Mouse (Mus musculus) urinary bladder, postnatal 4 days (tissue): ENCODE measurements around the gene Npb.

Experiments
- DNase-seq, 2 experiments: peaks; one replicate each; pipeline ENCODE4 v3.0.0; 2021 to 2022; ENCODE audit warnings: low spot score in 2 of 2

The Npb gene

GRCm38 (mm10) chr11:120631726-120632448 lies 23.6 kb downstream of the Npb start:
- no peak for DNase-seq

GRCm38 (mm10) chr11:120632559-120633519 lies 24.6 kb downstream of the Npb start:
- DNase-seq: peak; percentile 68 to 73

DNA sequence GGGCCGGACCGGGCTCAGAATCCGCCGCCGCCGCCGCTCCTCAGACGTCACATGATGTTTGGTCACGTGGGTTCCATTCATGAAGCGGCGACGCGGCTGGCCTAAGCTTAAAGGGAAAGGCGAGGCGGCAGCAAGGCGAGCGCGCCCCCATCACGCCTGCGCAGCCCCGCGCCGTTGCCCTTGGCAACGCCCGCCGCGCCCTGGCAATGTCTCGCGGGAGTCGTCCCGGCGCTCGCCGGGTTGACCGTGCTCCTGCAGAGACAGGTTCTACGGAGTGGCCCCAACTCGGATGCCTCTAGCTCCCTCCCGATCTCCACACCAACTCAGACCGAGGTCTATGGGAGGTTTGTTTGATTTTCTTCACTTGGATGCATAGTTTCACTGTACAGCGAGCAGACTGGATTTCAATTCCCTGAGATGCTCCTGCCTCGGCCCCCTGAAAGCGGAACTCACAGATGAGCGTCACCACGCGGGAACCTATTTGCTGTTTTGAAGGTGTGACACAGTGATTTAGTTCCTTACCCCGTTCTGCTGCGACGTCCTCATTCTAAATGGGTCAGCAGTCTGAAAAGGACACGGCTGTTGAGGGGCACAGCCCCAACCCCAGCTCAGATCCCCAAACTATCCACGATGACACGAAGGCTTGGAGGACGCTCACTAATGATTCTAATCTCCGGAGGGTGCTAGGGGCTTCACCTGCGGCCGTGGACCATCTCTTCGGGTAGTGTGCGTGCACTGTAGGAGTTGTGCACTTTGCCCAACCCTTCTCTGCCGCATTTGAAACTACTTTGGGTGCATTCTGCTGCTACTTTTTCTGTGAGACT lies 25.5 kb downstream of the Npb start, which contains the start of gene Mafg:
Gene Mafg (minus strand): TSS at position 81 of the 824 bp plus-strand sequence.
- peak; percentile 92 to 95 for DNase-seq

DNA sequence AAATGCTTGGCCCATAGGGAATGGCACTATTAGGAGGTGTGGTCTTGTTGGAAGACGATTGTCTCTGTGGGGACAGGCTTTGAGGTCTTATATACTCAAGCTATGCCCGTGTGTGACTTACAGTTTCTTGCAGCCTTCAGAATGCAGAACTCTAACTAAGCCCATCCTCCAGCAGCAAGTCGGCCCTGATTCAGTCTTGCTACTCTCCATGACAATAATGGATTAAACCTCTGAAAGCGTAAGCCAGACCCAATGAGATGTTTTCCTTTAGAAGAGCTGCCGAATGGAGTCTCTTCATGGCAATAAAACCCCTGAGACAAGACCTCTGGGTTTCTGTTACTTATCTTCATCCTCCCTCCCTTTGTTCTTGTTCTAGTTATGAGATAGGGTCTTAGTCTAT lies 26.5 kb downstream of the Npb start:
- no peak for DNase-seq

DNA sequence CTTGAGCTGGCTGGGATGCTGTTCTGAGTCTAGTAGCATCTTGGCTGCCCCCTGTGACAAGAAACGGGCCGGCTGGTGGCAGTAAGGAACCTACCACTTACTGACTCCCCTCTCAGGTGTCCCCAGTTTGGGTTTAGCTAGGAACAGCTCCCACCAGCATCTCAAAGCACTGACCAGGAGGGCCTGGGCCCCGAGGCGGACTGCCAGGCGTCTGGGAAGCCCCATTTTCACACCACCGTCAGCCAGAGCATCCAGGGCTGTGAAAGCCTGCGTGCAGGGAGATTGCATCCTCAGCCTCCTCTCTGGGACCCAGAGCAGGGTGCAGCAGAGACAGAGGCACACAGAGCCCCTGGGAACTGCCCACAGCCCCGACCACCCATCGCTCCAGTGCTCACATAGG lies 33.0 kb downstream of the Npb start:
- DNase-seq: peak in 1 of 2 experiments; percentile 16

DNA sequence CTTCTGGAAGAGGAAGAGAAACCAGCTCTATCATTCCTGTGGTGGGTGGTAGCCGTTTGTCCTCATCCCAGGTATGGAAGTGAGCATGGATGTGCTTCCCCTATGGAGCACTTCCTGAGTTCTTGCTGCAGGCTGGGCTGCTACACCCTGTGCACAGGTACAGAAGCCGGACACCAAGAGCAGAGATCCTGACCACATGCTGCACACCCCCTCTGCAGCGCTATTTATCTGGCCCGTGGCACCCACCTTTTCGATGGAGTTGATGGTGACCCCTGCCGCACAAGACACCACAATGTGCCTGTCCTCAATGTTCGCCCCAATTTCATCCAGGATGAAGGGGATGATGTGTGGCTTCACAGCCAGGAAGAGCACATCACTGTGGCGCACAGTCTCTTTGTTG lies 33.6 kb downstream of the Npb start:
- no peak for DNase-seq

DNA sequence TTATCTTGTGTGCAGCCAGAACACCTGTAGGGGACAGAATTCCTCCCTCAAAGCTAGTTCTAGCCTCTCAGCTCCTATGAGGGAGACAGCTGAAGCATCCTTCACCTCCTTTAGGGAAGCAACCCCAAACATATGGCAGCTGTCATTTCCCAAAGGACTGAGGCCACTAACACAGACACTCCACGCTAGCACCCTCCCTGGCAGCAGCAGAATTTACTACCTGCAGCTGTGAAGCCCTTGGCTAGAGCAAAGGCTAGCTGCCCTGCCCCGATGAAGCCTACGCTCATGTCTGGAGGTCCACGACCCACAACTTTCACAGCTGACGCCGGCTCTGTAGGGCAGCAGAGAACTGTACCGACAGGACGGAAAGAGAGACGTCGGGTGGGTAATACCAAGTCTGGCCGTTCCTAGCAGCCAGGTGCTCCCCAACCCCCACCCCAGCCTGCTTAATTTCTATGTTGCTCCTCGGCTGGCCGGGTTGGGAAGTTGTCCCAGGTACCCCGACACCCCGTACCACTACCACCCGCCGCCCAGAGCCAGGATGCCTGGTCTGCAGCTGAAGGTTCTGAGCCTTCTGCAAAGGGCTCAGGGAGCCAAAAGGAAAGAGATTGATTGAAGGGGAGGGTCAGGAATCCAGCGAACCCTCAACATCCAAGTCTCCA lies 34.8 kb downstream of the Npb start:
- DNase-seq: peak; percentile 19 to 60

- peak; percentile 90 to 95 for DNase-seq
Measured at GRCm38 (mm10) chr11:120643601-120643987, 35.3 kb downstream of the Npb start, which contains the start of gene Pycr1. Gene Pycr1, minus strand, starts transcription at chr11:120643769.

- no peak for DNase-seq
Measured at GRCm38 (mm10) chr11:120647047-120647830, 39.0 kb downstream of the Npb start.

DNA sequence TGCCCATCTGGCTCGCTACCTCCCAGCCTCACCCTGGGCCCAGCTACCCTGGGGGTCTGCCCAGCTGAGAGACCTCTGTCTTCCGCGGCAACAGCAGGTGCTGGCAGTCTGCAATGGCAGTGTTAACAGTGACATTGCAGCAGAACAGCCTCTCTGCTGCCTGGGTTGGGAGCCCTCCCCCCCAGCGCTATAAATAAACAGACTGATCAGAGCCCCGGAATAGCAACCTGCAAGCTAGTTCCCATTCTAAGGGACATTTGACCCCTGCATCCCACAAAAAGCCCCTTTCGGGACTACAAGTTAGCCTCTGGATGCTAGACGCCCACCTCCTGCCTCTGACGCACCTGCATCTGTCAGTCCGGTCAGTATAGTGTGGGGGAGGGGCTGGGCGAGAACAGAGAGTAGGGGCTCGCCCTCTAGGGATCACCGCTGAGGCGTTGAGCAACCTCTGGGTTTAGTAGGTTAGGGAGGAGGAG lies 39.8 kb downstream of the Npb start, which contains the start of gene Myadml2:
Gene Myadml2 (minus strand): TSS at position 158 of the 476 bp plus-strand sequence.
- no peak for DNase-seq

GRCm38 (mm10) chr11:120651872-120652271 lies 43.6 kb downstream of the Npb start:
- no peak for DNase-seq

DNA sequence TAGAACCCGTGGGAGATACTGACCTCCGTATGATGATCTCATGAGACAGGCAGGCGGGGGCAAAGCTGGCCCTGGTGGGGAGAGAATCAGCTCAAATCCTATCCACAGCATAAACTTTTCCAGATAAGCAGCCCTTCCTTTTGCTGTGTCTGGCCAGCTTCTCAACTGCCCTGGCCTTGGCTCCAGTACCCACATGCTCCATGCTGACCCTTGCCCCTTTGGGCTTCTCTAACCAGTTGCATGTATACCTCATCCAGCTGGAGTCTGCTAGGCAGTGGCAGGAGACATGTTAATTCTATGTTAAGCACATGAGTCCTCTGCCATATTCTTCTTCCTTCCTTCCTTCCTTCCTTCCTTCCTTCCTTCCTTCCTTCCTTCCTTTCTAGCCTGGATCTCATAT lies 46.5 kb downstream of the Npb start:
- DNase-seq: no peak

DNA sequence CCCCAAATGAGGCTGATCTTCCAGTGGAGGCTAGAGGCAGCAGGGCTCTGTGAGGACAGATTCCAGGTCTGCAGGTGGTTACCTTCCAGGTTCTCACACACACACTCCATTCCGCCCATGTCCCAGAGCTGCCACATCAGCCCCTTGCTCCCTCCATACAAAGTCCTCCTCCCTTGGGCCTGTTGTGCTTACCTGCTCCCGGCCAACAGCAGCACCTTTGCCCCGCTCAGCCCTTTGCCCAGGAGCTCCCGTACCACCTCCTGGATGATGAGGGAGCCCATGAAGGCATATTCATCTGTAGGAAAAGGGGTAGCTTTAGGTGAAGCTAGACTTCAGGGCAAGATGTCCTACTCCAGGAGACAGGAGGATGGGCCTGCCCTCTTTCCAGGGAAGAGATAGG lies 49.0 kb downstream of the Npb start:
- no peak for DNase-seq
